Mouse (Mus musculus) limb, embryonic 10.5 days (tissue): ENCODE measurements at regions not wholly inside any gene's neighbourhood (a gene's known extent, or its start where the extent isn't known, plus 50 kb on each side); places are given as distances from the start of the nearest gene placed in this dataset.
A peak's percentile ranks its signal among the peaks of the same experiment; 100 is the strongest.

Experiments used
- DNase-seq: peaks from one replicate; pipeline ENCODE4 v3.0.0-alpha.2; 2017; ENCODE audit warnings: low spot score
- H3K27ac ChIP-seq: fragments of 300-500 bp; sonication (generic); 2 replicates; pipeline ENCODE4 v1.5.1; 2016; ENCODE audit warnings: mild to moderate bottlenecking
- H3K27me3 ChIP-seq: fragments of 300-500 bp; sonication (generic); 2 replicates; pipeline ENCODE4 v1.6.1; 2016; ENCODE audit warnings: low read depth, mild to moderate bottlenecking; ENCODE audit not compliant: poor library complexity, severe bottlenecking
- H3K36me3 ChIP-seq: fragments of 300-500 bp; sonication (generic); 2 replicates; pipeline ENCODE4 v1.6.1; 2016; ENCODE audit warnings: mild to moderate bottlenecking, moderate library complexity
- H3K4me1 ChIP-seq: fragments of 300-500 bp; sonication (generic); 2 replicates; pipeline ENCODE4 v1.6.1; 2016
- H3K4me3 ChIP-seq: fragments of 300-500 bp; sonication (generic); 2 replicates; pipeline ENCODE4 v1.5.1; 2016; ENCODE audit warnings: mild to moderate bottlenecking, moderate library complexity
- H3K9me3 ChIP-seq: fragments of 300-500 bp; sonication (generic); replicated peaks from 2 replicates; pipeline ENCODE4 v1.6.1; 2016; ENCODE audit warnings: mild to moderate bottlenecking
- WGBS: fragments of 180-500 bp; shearing (Covaris S2); methylation state at CpG from one replicate; pipeline ENCODE4 v1.1.7; 2016; 5-methylcytosine and 5-hydroxymethylcytosine counted together

- no peaks in the 10 kb centered on the region for H3K36me3 ChIP-seq
- no peak overlapping the region for H3K27ac ChIP-seq
- no peak for DNase-seq
- H3K27me3 ChIP-seq = no peaks in the 10 kb centered on the region
- peaks cover 24% of the 10 kb centered on the region for H3K4me1 ChIP-seq
- H3K9me3 ChIP-seq = no peaks in the 10 kb centered on the region
- H3K4me3 ChIP-seq = no peak overlapping the region
- 84% methylated on average over 5 of the region's 5 CpGs for WGBS
Observed at GRCm38 (mm10) chr14:74358730-74359444, 281.8 kb upstream of the Htr2a start.

- peak overlapping the region; percentile 36 for H3K27ac ChIP-seq
- no peak overlapping the region for H3K4me3 ChIP-seq
- no peak for DNase-seq
- H3K36me3 ChIP-seq = no peaks in the 10 kb centered on the region
- peaks cover 24% of the 10 kb centered on the region for H3K4me1 ChIP-seq
- 47% methylated on average over 12 of the region's 12 CpGs for WGBS
- no peaks in the 10 kb centered on the region for H3K27me3 ChIP-seq
- no peaks in the 10 kb centered on the region for H3K9me3 ChIP-seq
Observed at GRCm38 (mm10) chr14:74359663-74360552, 280.7 kb upstream of the Htr2a start.

GRCm38 (mm10) chr14:74384481-74384880 lies 256.2 kb upstream of the Htr2a start:
- Histone ChIP-seq H3K4me1 (no peaks in the 10 kb centered on the region), H3K9me3 (no peaks in the 10 kb centered on the region), H3K27ac (no peak overlapping the region), H3K27me3 (no peaks in the 10 kb centered on the region), H3K36me3 (no peaks in the 10 kb centered on the region), H3K4me3 (no peak overlapping the region)
- DNase-seq = no peak
- 84% methylated on average over 7 of the region's 7 CpGs for WGBS

- no peaks in the 10 kb centered on the region for H3K9me3 ChIP-seq
- no peaks in the 10 kb centered on the region for H3K27me3 ChIP-seq
- WGBS = 85% methylated on average over 2 of the region's 2 CpGs
- H3K27ac ChIP-seq = no peak overlapping the region
- H3K36me3 ChIP-seq = no peaks in the 10 kb centered on the region
- DNase-seq = no peak
- no peak overlapping the region for H3K4me3 ChIP-seq
- H3K4me1 ChIP-seq = no peaks in the 10 kb centered on the region
Observed at GRCm38 (mm10) chr14:74392419-74392818, 248.2 kb upstream of the Htr2a start.

- Histone ChIP-seq H3K27me3 (no peaks in the 10 kb centered on the region), H3K27ac (no peak overlapping the region), H3K36me3 (no peaks in the 10 kb centered on the region), H3K9me3 (no peaks in the 10 kb centered on the region), H3K4me1 (no peaks in the 10 kb centered on the region), H3K4me3 (no peak overlapping the region)
- DNase-seq = no peak
- WGBS = 87% methylated on average over 3 of the region's 3 CpGs
Observed at GRCm38 (mm10) chr14:74397202-74397601, 243.4 kb upstream of the Htr2a start.

- Histone ChIP-seq H3K4me3 (no peak overlapping the region), H3K36me3 (no peaks in the 10 kb centered on the region), H3K9me3 (no peaks in the 10 kb centered on the region), H3K27ac (no peak overlapping the region), H3K4me1 (no peaks in the 10 kb centered on the region), H3K27me3 (no peaks in the 10 kb centered on the region)
- DNase-seq = no peak
- WGBS = 71% methylated on average over 1 of the region's 1 CpGs
Observed at GRCm38 (mm10) chr14:74409441-74409840, 231.2 kb upstream of the Htr2a start.

- Histone ChIP-seq H3K36me3 (no peaks in the 10 kb centered on the region), H3K4me3 (no peak overlapping the region), H3K27me3 (no peaks in the 10 kb centered on the region), H3K4me1 (no peaks in the 10 kb centered on the region), H3K27ac (no peak overlapping the region), H3K9me3 (no peaks in the 10 kb centered on the region)
- no peak for DNase-seq
- 92% methylated on average over 3 of the region's 3 CpGs for WGBS
Observed at GRCm38 (mm10) chr14:74428226-74428625, 212.4 kb upstream of the Htr2a start.

GRCm38 (mm10) chr14:74464027-74464682 lies 176.5 kb upstream of the Htr2a start:
- no peaks in the 10 kb centered on the region for H3K27me3 ChIP-seq
- no peak overlapping the region for H3K4me3 ChIP-seq
- no peaks in the 10 kb centered on the region for H3K36me3 ChIP-seq
- 53% methylated on average over 2 of the region's 2 CpGs for WGBS
- no peaks in the 10 kb centered on the region for H3K4me1 ChIP-seq
- no peak for DNase-seq
- no peak overlapping the region for H3K27ac ChIP-seq
- H3K9me3 ChIP-seq = no peaks in the 10 kb centered on the region

GRCm38 (mm10) chr14:74495504-74495903 lies 145.1 kb upstream of the Htr2a start:
- no peaks in the 10 kb centered on the region for H3K36me3 ChIP-seq
- H3K4me3 ChIP-seq = no peak overlapping the region
- H3K27me3 ChIP-seq = no peaks in the 10 kb centered on the region
- H3K27ac ChIP-seq = no peak overlapping the region
- H3K9me3 ChIP-seq = no peaks in the 10 kb centered on the region
- no peaks in the 10 kb centered on the region for H3K4me1 ChIP-seq
- DNase-seq = no peak

- Histone ChIP-seq H3K27ac (no peak overlapping the region), H3K36me3 (no peaks in the 10 kb centered on the region), H3K4me1 (no peaks in the 10 kb centered on the region), H3K4me3 (no peak overlapping the region), H3K9me3 (no peaks in the 10 kb centered on the region), H3K27me3 (no peaks in the 10 kb centered on the region)
- 89% methylated on average over 2 of the region's 2 CpGs for WGBS
- no peak for DNase-seq
Observed at GRCm38 (mm10) chr14:74511521-74511920, 129.1 kb upstream of the Htr2a start.

- H3K4me3 ChIP-seq = no peak overlapping the region
- WGBS = 95% methylated on average over 3 of the region's 3 CpGs
- DNase-seq = no peak
Observed at GRCm38 (mm10) chr14:74516451-74516850, 124.2 kb upstream of the Htr2a start.

GRCm38 (mm10) chr14:74519531-74519930 lies 121.1 kb upstream of the Htr2a start:
- 67% methylated on average over 6 of the region's 6 CpGs for WGBS
- Histone ChIP-seq H3K9me3 (no peaks in the 10 kb centered on the region), H3K36me3 (no peaks in the 10 kb centered on the region), H3K4me1 (no peaks in the 10 kb centered on the region), H3K27ac (no peak overlapping the region), H3K4me3 (no peak overlapping the region), H3K27me3 (no peaks in the 10 kb centered on the region)
- no peak for DNase-seq

More at GRCm38 (mm10) chr14:74516451-74516850, 124.2 kb upstream of the Htr2a start:
- Histone ChIP-seq H3K27me3 (no peaks in the 10 kb centered on the region), H3K9me3 (no peaks in the 10 kb centered on the region), H3K4me1 (no peaks in the 10 kb centered on the region), H3K27ac (no peak overlapping the region), H3K36me3 (no peaks in the 10 kb centered on the region)

GRCm38 (mm10) chr14:74521669-74522068 lies 119.0 kb upstream of the Htr2a start:
- Histone ChIP-seq H3K9me3 (no peaks in the 10 kb centered on the region), H3K4me3 (no peak overlapping the region), H3K27ac (no peak overlapping the region), H3K4me1 (no peaks in the 10 kb centered on the region), H3K27me3 (no peaks in the 10 kb centered on the region), H3K36me3 (no peaks in the 10 kb centered on the region)
- WGBS = 89% methylated on average over 3 of the region's 3 CpGs
- DNase-seq = no peak
